Mouse (Mus musculus) heart, adult 9 months (tissue): ENCODE measurements around the gene Sh3bp5.
"Not testable (repeated sequence)": the region's sequence is repeated elsewhere in the genome, so short reads cannot be mapped to it uniquely, and the experiment has no call there.

Experiments used
- DNase-seq, 2 experiments: peaks; one replicate each; pipeline ENCODE4 v3.0.0; 2022; ENCODE audit warnings: low spot score in 2 of 2

The Sh3bp5 gene

GRCm38 (mm10) chr14:31435930-31436693 is at the start of gene Sh3bp5:
TSS of gene Sh3bp5 (minus strand) at chr14:31436078.
- DNase-seq: peak; percentile 94 to 95

GRCm38 (mm10) chr14:31482417-31482816 is 46.5 kb upstream of the Sh3bp5 start:
- no peak for DNase-seq

- no peak for DNase-seq
These were observed 37.4 kb upstream of the Sh3bp5 start for GRCm38 (mm10) chr14:31473297-31473696.

- peak in 1 of 2 experiments; percentile 51 for DNase-seq
These were observed 36.7 kb upstream of the Sh3bp5 start for GRCm38 (mm10) chr14:31472451-31473061.

- no peak for DNase-seq
These were observed 33.8 kb upstream of the Sh3bp5 start for GRCm38 (mm10) chr14:31469711-31470110.

GRCm38 (mm10) chr14:31464176-31464575 is 28.3 kb upstream of the Sh3bp5 start:
- no peak for DNase-seq

- DNase-seq: peak; percentile 63 to 68
These were observed 27.0 kb upstream of the Sh3bp5 start for GRCm38 (mm10) chr14:31462886-31463285.

- peak; percentile 41 to 48 for DNase-seq
These were observed 26.3 kb upstream of the Sh3bp5 start for GRCm38 (mm10) chr14:31462226-31462625.

- DNase-seq: peak; percentile 43 to 44
These were observed 22.1 kb upstream of the Sh3bp5 start for GRCm38 (mm10) chr14:31458006-31458405.

- no peak for DNase-seq
These were observed 20.3 kb upstream of the Sh3bp5 start for GRCm38 (mm10) chr14:31456064-31456721.

- DNase-seq: no peak
These were observed 19.1 kb upstream of the Sh3bp5 start for GRCm38 (mm10) chr14:31454849-31455566.

GRCm38 (mm10) chr14:31453946-31454345 is 18.1 kb upstream of the Sh3bp5 start:
- not testable (repeated sequence) for DNase-seq

- DNase-seq: no peak
These were observed 13.1 kb upstream of the Sh3bp5 start for GRCm38 (mm10) chr14:31448994-31449393.

GRCm38 (mm10) chr14:31443616-31444015 is 7.7 kb upstream of the Sh3bp5 start:
- DNase-seq: peak in 1 of 2 experiments; percentile 49

GRCm38 (mm10) chr14:31440725-31441124 is 4.8 kb upstream of the Sh3bp5 start:
- DNase-seq: no peak

GRCm38 (mm10) chr14:31440230-31440629 is 4.4 kb upstream of the Sh3bp5 start:
- DNase-seq: no peak

- DNase-seq: no peak
These were observed 3.4 kb upstream of the Sh3bp5 start for GRCm38 (mm10) chr14:31439279-31439678.

GRCm38 (mm10) chr14:31437826-31438529 is 2.1 kb upstream of the Sh3bp5 start:
- no peak for DNase-seq

- DNase-seq: peak in 1 of 2 experiments; percentile 69
These were observed 611 bp downstream of the Sh3bp5 start for GRCm38 (mm10) chr14:31435018-31435915.

GRCm38 (mm10) chr14:31434426-31434825 is 1.5 kb downstream of the Sh3bp5 start:
- no peak for DNase-seq
